Mouse (Mus musculus) liver, embryonic 14.5 days (tissue): ENCODE data around the gene Ccdc137. TPM values are rescaled to one million over a fixed set of nuclear protein-coding genes. Genes with fewer than 3 reads are reported as not detected.
A peak's percentile ranks its signal among the peaks of the same experiment; 100 is the strongest.

Source experiments
- ATAC-seq: fragments of 200-750 bp; cut with Nextera tagmentation; 2 replicates; pipeline ENCODE4 v1.8.0; 2017; ENCODE audit warnings: moderate number of reproducible peaks, mild to moderate bottlenecking, moderate library complexity; ENCODE audit not compliant: insufficient read depth
- DNase-seq, 3 experiments: peaks; one replicate each; pipeline ENCODE4 v3.0.0-alpha.2; 2012 to 2013; ENCODE audit warnings: low read depth in 3 of 3, low spot score in 3 of 3
- H3K27ac ChIP-seq: fragments of 300-500 bp; sonication (generic); 2 replicates; pipeline ENCODE4 v1.5.1; 2014; ENCODE audit warnings: moderate library complexity, mild to moderate bottlenecking, control low read depth, inconsistent platforms
- H3K27me3 ChIP-seq: fragments of 300-500 bp; sonication (generic); 2 replicates; pipeline ENCODE4 v1.6.1; 2014; ENCODE audit warnings: mild to moderate bottlenecking, low read length, moderate library complexity; ENCODE audit not compliant: control insufficient read depth, insufficient read depth
- H3K36me3 ChIP-seq: fragments of 300-500 bp; sonication (generic); replicated peaks from 2 replicates; pipeline ENCODE4 v1.6.1; 2014; ENCODE audit warnings: low read depth; ENCODE audit not compliant: control insufficient read depth, insufficient read depth
- H3K4me1 ChIP-seq, 2 experiments: fragments of 200-500 bp in 1 of 2; fragments of 300-500 bp in 1 of 2; sonication (generic) in 1 of 2; replicated peaks; 2 replicates each; pipeline ENCODE4 v1.6.1; 2012 to 2014; ENCODE audit warnings: antibody characterized with exemption in 1 of 2, inconsistent platforms in 1 of 2, low read length in 1 of 2; ENCODE audit not compliant: control insufficient read depth in 2 of 2, insufficient read depth in 2 of 2
- H3K4me2 ChIP-seq: fragments of 300-500 bp; sonication (generic); 2 replicates; pipeline ENCODE4 v1.6.1; 2014; ENCODE audit warnings: low read depth, mild to moderate bottlenecking, control low read depth, moderate library complexity
- H3K4me3 ChIP-seq, 2 experiments: fragments of 200-500 bp in 1 of 2; fragments of 300-500 bp in 1 of 2; sonication (generic) in 1 of 2; 2 replicates each; pipeline ENCODE4 v1.5.1; 2012 to 2014; ENCODE audit warnings: low read depth in 2 of 2, low read length in 2 of 2, mild to moderate bottlenecking in 2 of 2, control low read depth in 1 of 2, inconsistent platforms in 1 of 2, moderate library complexity in 1 of 2; ENCODE audit not compliant: insufficient read depth in 1 of 2
- H3K9ac ChIP-seq: fragments of 300-500 bp; sonication (generic); replicated peaks from 2 replicates; pipeline ENCODE4 v1.6.1; 2014; ENCODE audit warnings: mild to moderate bottlenecking, control low read depth, moderate library complexity
- H3K9me3 ChIP-seq: fragments of 300-500 bp; sonication (generic); 2 replicates; pipeline ENCODE4 v1.6.1; 2016; ENCODE audit warnings: low read length, mixed read lengths; ENCODE audit not compliant: control insufficient read depth
- CTCF ChIP-seq: IDR thresholded peaks from 2 replicates; pipeline ENCODE4 v1.5.1; 2016; ENCODE audit warnings: antibody characterized with exemption, low read depth, control low read depth
- EP300 ChIP-seq: IDR thresholded peaks from 2 replicates; pipeline ENCODE4 v1.6.1; 2016; ENCODE audit warnings: antibody characterized with exemption, low read depth
- WGBS: fragments of 180-500 bp; shearing (Covaris S2); extraction: QIAGEN DNeasy Blood & Tissue Kit; methylation state at CpG from one replicate; pipeline ENCODE4 v1.1.7; 2014; ENCODE audit not compliant: insufficient replicate concordance; 5-methylcytosine and 5-hydroxymethylcytosine counted together
- polyA plus RNA-seq, 2 experiments: library from polyadenylated mRNA; depleted of rRNA in 1 of 2; stranded (reverse) in 1 of 2; unstranded in 1 of 2; fragments of >200 nt; fragmentation: Nextera tagmentation in 1 of 2; extraction: Ambion mirVana in 1 of 2; gene quantifications; 2 replicates each; pipeline versions ENCODE4 v1.2.1 to v1.2.3; 2012 to 2014

Gene Ccdc137
- polyA plus RNA-seq, 2 experiments: 11.1 to 15.9 TPM

DNA sequence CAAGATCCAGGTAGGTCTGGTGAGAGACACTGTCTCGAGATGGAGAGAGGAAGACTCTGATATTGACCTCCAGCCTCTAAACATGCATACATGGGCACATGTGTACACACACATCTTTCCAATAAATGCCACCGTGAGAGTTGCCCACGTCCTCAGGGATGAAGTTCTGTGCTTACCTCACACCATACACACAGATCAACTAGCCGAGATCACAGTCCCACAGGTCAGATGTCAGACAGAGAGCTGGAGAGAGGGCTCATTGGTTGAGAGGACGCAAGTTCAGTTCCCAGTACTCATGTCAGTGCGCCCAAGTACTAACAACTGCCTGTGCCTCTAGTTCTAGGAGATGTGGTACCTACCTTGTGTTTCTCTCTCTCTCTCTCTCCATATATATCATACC lies 43.1 kb downstream of the Ccdc137 start:
- Histone ChIP-seq H3K36me3 (peaks cover 6% of the 10 kb centered on the region), H3K4me1 (0 out of 4 replicates have a peak, but pooled peaks cover 0 to 1% of the 10 kb centered on the region in 2 experiments), H3K4me3 (no peak overlapping the region), H3K27ac (no peak overlapping the region), H3K9me3 (no peaks in the 10 kb centered on the region), H3K4me2 (no peak overlapping the region), H3K27me3 (no peaks in the 10 kb centered on the region), H3K9ac (no peak overlapping the region)
- TF ChIP-seq EP300: no peak
- no peak for TF ChIP-seq CTCF
- WGBS: 48% methylated on average over 6 of the region's 6 CpGs
- DNase-seq: no peak
- ATAC-seq: no peak

DNA sequence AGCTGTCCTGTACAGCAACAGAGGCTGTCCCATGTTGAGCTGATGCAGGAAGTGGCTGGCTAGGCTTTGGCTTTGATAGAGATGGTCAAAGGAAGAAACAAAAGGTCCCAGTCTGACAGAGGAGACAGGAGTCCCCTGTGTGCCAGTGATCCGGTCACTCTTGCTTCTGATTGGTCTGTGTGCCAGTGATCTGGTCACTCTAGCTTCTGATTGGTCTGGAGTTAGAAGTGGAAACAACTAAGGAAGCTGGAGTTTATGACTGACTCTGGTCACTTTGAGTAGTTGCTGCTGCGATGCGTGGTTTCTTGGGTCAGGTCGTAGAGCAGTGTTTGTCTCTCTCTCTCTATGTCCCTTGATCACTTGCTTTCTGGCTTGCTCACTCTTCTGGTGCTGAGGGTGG lies 43.8 kb downstream of the Ccdc137 start:
- no peak overlapping the region for H3K27ac ChIP-seq
- H3K27me3 ChIP-seq: no peaks in the 10 kb centered on the region
- H3K4me3 ChIP-seq: no peak overlapping the region
- H3K9ac ChIP-seq: no peak overlapping the region
- 65% methylated on average over 4 of the region's 4 CpGs for WGBS
- DNase-seq: no peak
- H3K4me1 ChIP-seq: peaks cover 0 to 3% of the 10 kb centered on the region in 2 experiments; a peak in 1 of 4 replicates
- H3K4me2 ChIP-seq: no peak overlapping the region
- H3K9me3 ChIP-seq: no peaks in the 10 kb centered on the region
- TF ChIP-seq EP300 (no peak), CTCF (no peak)
- peaks cover 4% of the 10 kb centered on the region for H3K36me3 ChIP-seq
- ATAC-seq: no peak

DNA sequence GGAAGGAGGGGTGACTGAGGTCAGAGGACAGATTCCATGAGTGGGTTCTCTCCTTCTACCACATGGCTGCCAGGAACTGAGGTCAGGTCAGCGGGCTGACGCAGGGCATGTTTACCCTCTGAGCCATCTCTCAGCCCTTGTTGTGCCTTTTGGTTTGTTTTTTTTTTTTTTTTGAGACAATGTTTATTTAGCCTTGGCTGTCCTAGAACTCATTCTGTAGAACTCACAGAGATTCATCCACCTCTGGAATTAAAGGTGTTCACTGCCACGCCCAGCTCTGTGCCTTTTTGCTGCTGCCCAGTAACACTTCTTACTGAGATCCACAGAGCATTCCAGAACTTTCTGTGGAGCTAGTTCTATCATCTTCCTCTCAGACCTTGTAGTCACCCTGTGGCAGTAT lies 47.7 kb downstream of the Ccdc137 start:
- H3K9ac ChIP-seq: no peak overlapping the region

DNA sequence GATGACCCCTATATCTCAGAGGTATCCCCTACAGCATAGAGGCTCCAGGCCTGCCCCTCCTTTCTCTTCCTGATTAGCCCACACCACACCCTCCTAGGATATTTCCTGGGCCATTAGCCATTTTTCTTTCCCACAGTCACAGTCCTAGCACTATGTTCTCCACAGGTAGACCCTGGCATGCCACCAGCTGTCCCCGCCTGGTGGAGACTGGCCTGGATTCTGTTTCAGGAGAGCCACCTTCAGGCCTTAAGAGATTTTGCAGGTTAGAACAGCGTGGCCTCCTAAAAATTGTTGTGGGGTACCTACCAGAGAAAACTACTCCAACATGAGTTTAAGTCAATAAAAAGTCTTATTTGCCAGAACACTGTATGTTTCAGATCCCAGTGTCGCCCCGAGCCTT lies 49.0 kb downstream of the Ccdc137 start:
- TF ChIP-seq EP300 (no peak), CTCF (peak; percentile 62)
- no peak for ATAC-seq
- 40% methylated on average over 4 of the region's 4 CpGs for WGBS

More for the DNA sequence above, 47.7 kb downstream of the Ccdc137 start:
- H3K36me3 ChIP-seq: no peaks in the 10 kb centered on the region
- TF ChIP-seq EP300: no peak
- no peak for TF ChIP-seq CTCF
- no peaks in the 10 kb centered on the region for H3K9me3 ChIP-seq
- no peak overlapping the region for H3K4me3 ChIP-seq
- H3K4me2 ChIP-seq: no peak overlapping the region
- no peak for DNase-seq
- no peak for ATAC-seq
- no peak overlapping the region for H3K27ac ChIP-seq
- 70% methylated on average over 3 of the region's 3 CpGs for WGBS
- no peaks in the 10 kb centered on the region for H3K27me3 ChIP-seq
- H3K4me1 ChIP-seq: peaks cover 11 to 17% of the 10 kb centered on the region in 2 experiments

DNA sequence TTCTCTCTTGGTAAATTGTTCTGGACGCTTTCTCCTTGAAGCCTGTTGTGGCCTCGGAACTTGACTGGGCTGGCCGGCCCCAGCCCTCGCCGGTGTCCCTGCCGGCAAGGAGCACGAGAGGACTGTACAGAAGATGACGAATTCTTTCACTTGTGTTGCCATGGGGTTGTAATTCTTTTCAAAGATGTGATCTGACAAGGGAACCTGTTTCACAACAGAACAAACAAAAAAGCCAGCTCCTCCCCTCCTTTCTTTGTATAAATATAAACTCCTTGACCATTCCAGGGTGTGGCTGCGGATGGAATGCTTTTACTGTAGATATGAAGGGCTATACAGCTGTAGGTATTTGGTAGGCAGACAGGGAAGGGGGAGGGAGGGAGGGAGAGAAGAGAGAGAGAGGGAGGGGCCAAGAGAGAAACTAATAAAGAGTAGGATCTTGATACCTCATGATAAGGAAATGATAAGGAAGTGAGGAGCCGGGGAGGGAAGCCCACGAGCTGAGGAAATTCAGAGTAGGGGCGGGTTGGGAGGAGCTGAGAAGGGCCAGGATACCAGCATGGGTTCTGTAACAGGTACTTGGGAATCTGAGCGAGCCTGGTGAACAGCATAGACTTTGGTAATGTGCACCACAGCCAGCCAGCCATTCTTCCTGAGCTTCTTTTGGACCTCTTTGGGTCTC lies 49.8 kb downstream of the Ccdc137 start:
- TF ChIP-seq EP300: no peak
- TF ChIP-seq CTCF: no peak
- Histone ChIP-seq H3K4me1 (peaks cover 11 to 21% of the 10 kb centered on the region in 2 experiments), H3K36me3 (no peaks in the 10 kb centered on the region), H3K27ac (no peak overlapping the region), H3K9ac (no peak overlapping the region), H3K9me3 (no peaks in the 10 kb centered on the region), H3K27me3 (no peaks in the 10 kb centered on the region), H3K4me3 (no peak overlapping the region), H3K4me2 (no peak overlapping the region)
- ATAC-seq (no peak), DNase-seq (no peak)
- 67% methylated on average over 13 of the region's 13 CpGs for WGBS

More for the DNA sequence above, 49.0 kb downstream of the Ccdc137 start:
- H3K4me3 ChIP-seq: no peak overlapping the region
- no peaks in the 10 kb centered on the region for H3K9me3 ChIP-seq
- DNase-seq: no peak
- H3K4me2 ChIP-seq: no peak overlapping the region
- peaks cover 11 to 21% of the 10 kb centered on the region in 2 experiments for H3K4me1 ChIP-seq
- H3K27ac ChIP-seq: no peak overlapping the region
- H3K27me3 ChIP-seq: no peaks in the 10 kb centered on the region
- H3K9ac ChIP-seq: no peak overlapping the region
- H3K36me3 ChIP-seq: no peaks in the 10 kb centered on the region
